Mouse (Mus musculus) myocyte (in vitro differentiated cells): Measurements from ENCODE around the gene Tmem144.

Experiments
- CEBPB ChIP-seq: IDR thresholded peaks from 2 replicates; pipeline ENCODE4 v1.6.1; 2011; ENCODE audit warnings: mild to moderate bottlenecking, moderate library complexity; ENCODE audit not compliant: poor library complexity, insufficient read depth, severe bottlenecking
- E2F4 ChIP-seq: IDR thresholded peaks from one replicate; pipeline ENCODE4 v1.6.1; 2011; ENCODE audit warnings: mild to moderate bottlenecking, control low read depth, moderate library complexity; ENCODE audit not compliant: insufficient read depth
- MAX ChIP-seq: IDR thresholded peaks from one replicate; pipeline ENCODE4 v1.6.1; 2011; ENCODE audit warnings: low read depth, mild to moderate bottlenecking, control low read depth
- MYOD1 ChIP-seq, 3 experiments: IDR thresholded peaks; one replicate each; pipeline ENCODE4 v1.6.1; 2011; ENCODE audit warnings: control low read depth in 2 of 3, low read depth in 2 of 3, mild to moderate bottlenecking in 2 of 3, moderate library complexity in 1 of 3; ENCODE audit not compliant: insufficient read length in 2 of 3, control insufficient read depth in 1 of 3
- POLR2A ChIP-seq: IDR thresholded peaks from one replicate; pipeline ENCODE4 v1.6.1; 2011; ENCODE audit warnings: low read depth, mild to moderate bottlenecking, control low read depth, moderate library complexity; ENCODE audit not compliant: insufficient read length
- POLR2AphosphoS2 ChIP-seq: IDR thresholded peaks from one replicate; pipeline ENCODE4 v1.6.1; 2011; ENCODE audit warnings: low read depth, control low read depth; ENCODE audit not compliant: insufficient read length
- TCF12 ChIP-seq: IDR thresholded peaks from one replicate; pipeline ENCODE4 v1.6.1; 2011; ENCODE audit warnings: mild to moderate bottlenecking, control low read depth; ENCODE audit not compliant: poor library complexity, insufficient read depth, severe bottlenecking
- USF1 ChIP-seq: IDR thresholded peaks from one replicate; pipeline ENCODE4 v1.6.1; 2011; ENCODE audit warnings: low read depth, mild to moderate bottlenecking, control low read depth, moderate library complexity

DNA sequence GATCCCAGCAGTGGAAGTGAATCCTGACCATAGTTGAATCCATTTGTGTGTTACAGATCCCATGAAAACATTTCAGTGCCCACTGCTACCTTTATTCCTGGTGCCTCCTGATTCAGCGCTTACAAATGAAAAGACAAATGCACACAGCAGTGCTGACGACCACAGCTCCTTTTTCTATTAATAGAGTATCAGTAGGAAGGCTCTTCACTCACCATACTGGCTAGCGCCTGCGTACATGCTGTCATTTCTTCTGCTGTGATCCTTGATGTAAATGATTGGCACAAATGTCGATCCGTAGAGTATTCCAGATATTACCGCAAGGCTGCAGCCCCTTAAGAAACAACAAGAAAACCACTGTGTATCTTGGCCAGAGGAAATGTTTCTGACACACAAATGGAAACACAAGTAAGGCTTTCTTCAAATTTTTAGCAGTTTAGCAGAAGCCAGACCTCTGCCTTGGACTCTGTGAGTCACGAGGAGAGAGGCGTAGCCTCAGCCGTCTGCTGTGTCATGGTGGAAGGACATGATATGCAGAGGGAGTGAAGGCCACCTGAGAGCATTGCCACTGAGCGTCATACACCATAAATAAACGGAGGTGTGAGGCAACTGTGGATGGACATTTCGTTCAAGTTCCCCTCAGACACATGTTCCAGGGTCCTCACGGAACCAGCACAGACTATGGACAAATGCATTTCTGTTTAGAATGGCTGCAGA lies 27.3 kb downstream of the Tmem144 start:
- TF ChIP-seq POLR2A (no peak), POLR2AphosphoS2 (no peak), MYOD1 (IDR thresholded peaks at IDR 0.05; ENCODE audit: control insufficient read depth in 1 of 3, insufficient read length in 2 of 3, low read depth in 2 of 3) (no peak), TCF12 (no peak), USF1 (no peak), MAX (no peak), CEBPB (no peak), E2F4 (no peak)
